Mouse (Mus musculus) right cerebral cortex, postnatal 4 days (tissue): ENCODE measurements around the gene Hist1h4n.
A peak's percentile ranks its signal among the peaks of the same experiment; 100 is the strongest.
"Not testable (repeated sequence)": the region's sequence is repeated elsewhere in the genome, so short reads cannot be mapped to it uniquely, and the experiment has no call there.

Experiments used
- DNase-seq: peaks from one replicate; pipeline ENCODE4 v3.0.0-alpha.2; 2022

Hist1h4n gene

DNA sequence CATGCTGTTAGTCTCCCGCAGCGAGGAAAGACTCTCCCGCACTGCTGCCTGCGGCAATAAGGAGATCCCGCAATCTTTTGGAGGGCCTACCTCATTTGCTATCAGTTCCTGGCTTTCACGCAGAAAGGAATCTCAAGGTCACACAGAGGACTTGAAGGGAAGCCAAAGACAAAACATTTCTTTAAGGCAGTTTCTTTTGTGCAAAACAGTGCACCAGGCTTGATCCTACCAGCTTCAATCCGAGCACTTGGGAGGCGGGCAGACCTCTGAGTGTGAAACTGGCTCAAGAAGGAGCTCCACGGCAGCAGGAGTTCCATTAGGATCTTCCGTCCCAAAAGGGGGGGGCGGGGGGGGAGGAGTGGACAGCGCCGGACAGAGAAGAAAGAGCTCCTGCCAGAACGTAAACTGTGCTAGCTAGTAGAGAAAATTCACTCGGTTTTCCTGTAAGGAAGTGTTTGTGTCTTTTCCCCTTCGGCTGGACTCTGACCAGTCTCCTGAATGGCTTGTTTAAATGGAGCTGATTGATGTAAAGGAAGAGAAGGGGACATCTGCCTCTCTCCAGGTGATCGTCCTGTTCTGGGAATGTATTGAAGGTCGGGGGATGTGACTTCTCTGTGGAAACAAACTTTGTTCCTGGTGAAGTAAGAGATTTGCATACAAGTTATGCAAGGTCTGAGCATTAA lies 41.3 kb downstream of the Hist1h4n start:
- DNase-seq, result no peak

DNA sequence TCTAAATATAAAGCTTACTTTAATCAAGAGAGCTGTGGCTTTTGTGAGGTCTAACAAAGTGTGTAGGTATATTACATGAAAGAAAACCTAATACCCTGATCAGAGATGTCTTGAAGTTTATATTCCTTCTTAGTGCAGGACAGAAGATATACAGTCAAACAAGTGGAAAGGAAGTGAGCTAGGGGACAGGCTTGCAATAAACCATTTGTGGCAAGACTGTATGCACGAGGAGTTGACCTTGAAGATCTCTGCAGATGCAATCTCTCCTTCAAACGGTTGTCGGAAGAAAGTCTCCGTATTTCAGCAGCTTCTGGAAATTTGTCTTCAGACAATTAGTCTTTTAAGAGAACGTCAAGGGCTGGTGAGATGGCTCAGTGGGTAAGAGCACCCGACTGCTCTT lies 42.1 kb downstream of the Hist1h4n start:
- DNase-seq, result no peak

DNA sequence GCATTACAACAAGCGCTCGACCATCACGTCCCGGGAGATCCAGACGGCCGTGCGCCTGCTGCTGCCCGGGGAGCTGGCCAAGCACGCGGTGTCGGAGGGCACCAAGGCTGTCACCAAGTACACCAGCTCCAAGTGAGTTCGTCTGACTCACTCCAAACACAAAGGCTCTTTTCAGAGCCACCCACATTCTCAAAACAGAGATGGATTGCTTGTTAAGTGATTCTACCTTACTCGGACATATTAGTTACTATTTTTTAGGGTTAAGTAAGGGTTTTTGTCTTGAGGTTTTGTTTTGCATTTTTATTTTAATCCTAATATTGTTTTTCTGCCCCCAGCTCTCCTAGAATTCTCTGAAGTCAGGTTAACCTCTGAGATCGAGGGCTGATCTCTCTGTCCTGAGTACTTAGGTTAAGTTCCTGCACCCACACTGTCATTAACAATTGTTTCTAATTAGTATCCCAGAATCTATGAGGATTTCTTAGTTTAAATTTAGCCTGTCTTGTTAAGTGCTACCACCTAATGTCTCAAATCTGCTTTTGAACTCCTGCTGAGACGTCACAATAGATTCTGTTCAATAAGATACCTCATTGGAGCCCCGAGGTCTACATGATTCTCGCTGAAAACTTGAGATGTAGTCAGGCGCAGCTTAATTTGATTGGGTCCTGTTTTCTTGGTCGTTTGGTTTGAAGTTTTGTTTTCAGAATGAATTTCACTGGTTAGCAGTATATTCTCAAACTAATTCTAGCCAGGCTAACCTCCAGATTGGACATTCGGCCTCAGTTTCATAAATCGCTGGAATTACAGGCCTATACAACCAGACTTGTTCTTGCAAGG lies 44.0 kb downstream of the Hist1h4n start:
- no peak for DNase-seq

DNA sequence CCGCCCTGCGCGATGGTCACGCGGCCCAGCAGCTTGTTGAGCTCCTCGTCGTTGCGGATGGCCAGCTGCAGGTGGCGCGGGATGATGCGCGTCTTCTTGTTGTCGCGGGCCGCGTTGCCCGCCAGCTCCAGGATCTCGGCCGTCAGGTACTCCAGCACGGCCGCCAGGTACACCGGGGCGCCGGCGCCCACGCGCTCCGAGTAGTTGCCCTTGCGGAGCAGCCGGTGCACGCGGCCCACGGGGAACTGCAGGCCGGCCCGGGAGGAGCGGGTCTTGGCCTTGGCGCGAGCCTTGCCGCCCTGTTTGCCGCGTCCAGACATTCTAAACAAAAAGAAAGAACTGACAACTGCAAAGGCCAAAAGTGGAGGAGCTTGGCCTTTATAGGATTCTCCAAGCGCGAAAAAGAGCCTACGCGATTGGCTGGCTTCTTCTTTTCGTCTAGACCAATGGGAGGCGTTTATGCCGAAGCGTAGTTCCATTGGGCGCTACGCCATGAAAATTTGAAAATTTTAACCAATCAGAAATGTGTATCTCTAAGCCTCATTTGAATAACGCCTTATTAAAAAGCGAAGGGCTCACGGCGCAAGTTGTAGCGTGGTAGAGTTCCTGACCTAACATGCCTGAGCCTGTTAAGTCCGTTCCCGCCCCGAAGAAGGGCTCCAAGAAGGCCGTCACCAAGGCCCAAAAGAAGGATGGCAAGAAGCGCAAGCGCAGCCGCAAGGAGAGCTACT lies 44.9 kb downstream of the Hist1h4n start, which contains the start of the genes Hist1h2an and Hist1h2bp:
Gene Hist1h2an (minus strand): TSS at position 320 of the 731 bp plus-strand sequence.
Gene Hist1h2bp (plus strand): TSS at position 563 of the 731 bp plus-strand sequence.
- DNase-seq, result peak; percentile 73

DNA sequence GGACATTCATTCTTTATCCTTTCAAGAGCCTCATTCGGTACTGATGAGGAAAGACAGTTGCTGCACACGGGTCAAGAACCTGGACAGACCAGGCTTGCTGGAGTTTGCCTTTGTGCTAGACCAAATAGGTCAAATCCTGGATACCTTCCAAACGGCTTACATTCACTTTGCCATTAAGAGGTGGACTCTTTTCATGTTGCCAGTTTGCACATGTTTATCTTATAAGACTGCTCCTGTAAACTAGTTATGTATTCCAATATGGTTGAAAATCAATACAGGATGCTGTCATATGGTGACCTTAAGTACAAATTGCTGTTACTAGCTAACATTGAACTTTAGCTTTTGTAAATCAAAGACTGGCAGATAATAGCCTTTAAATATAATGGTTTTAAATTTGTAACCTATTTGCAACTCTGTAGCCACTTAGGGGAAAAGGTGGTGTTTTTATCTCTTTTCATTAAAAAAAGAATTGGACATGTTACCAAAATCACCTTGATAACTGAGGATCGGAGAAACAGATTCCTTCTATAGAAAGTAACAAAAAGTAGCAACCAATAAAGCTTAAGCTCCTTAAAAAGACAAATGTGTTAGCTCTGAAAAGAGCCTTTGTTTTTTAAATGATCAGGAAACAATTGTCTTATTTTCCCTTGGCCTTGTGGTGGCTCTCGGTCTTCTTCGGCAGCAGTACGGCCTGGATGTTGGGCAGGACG lies 45.7 kb downstream of the Hist1h4n start:
- no peak for DNase-seq

DNA sequence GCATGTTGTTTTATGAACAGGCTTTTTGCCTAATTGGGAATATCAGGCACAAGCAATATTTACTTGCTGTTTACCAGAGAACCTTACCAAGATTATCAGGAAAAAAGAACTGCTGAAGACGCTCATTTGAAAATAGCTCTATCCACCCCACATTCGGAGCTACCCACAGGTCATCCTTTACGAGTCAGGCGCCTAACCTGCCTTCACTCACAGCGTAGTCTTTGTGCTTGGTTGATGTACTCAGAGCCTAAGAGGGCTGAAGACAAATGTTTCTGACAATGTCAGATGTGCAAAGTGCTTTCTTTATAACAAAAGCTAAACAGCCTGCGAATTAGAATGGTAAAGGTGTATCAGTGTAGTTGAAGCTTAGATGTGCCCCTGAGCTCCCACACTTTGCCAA lies 47.7 kb downstream of the Hist1h4n start:
- no peak for DNase-seq

DNA sequence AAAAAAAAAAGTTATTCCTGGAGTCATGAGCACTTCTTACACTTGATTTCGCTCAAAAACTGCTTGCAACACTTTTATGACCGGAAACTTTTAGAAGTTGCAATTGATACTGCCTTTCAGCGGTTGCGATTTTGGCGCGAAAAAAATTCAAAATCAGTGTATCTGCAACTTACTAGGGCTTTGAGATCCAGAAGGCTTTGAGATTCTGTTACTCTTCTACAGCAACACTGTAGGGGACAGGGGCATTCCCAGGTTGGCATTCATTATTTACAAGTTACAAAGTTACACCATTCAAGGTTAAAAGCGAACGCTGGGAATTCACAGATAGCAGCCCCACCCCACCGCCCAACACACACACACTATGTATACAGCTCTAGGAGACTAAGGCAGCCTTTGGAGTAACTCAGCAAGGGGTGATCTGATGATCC lies 48.2 kb downstream of the Hist1h4n start:
- DNase-seq, result no peak

DNA sequence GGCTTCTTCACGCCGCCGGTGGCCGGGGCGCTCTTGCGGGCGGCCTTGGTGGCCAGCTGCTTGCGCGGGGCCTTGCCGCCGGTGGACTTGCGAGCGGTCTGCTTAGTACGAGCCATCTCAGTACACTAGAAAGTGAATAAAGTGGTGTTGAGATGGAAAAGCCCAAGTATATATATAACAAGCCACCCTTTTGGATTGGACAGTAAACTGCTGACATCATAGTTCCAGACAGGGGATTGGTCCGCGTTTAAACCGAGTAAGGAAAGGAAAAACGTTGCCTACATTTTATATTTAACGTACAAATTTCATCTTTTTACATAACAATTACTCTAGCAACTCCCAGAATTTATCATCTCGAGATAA lies 48.8 kb downstream of the Hist1h4n start, which contains the start of gene Hist1h3i:
Gene Hist1h3i (minus strand): TSS at position 116 of the 363 bp plus-strand sequence.
- peak; percentile 8 for DNase-seq

DNA sequence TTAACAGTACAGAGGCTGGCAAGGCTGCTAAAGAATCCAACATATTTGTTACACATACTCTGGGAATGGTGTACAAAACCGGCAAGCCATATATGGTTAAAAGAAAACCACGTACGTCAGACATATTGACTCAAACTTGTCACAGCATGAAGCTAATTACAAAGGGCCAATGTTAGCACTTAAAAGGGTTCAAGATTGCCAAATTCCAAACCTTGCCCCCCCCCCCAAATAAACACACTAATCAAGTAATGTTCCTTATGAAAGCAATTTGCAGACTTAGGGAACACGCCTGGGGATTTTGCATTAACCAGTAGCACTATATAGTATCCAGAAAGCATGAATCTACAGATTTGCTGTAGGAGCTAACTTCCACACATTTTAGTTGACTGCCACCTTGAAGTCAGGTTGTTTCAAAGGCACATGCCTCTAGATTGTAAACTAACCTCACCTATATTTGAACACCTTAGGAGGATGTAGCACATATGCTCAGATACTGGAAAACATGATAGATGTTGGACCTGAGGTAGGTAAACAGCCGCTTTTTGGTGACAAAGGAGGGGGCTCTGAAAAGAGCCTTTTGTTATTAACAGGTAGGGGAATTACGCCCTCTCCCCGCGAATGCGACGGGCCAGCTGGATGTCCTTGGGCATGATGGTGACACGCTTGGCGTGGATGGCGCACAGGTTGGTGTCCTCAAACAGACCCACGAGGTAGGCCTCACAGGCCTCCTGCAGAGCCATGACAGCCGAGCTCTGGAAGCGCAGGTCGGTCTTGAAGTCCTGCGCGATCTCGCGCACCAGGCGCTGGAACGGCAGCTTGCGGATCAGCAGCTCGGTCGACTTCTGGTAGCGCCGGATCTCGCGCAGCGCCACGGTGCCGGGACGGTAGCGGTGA lies 49.4 kb downstream of the Hist1h4n start:
- not testable (repeated sequence) for DNase-seq
